Mouse (Mus musculus) 416B (cell line): ENCODE results near the gene Zfp804a.

Experiments used
- DNase-seq: peaks from one replicate; pipeline ENCODE4 v3.0.0; 2011; ENCODE audit warnings: low read depth

Zfp804a gene

GRCm38 (mm10) chr2:82253382-82253781 lies 200.4 kb downstream of the Zfp804a start:
- DNase-seq: no peak

GRCm38 (mm10) chr2:82282591-82283269 lies 229.7 kb downstream of the Zfp804a start:
- DNase-seq: no peak

GRCm38 (mm10) chr2:82294932-82295493 lies 242.0 kb downstream of the Zfp804a start:
- DNase-seq: no peak
